Mouse (Mus musculus): ENCODE data around the gene Capn9. TPM values are rescaled to one million over a fixed set of nuclear protein-coding genes. Genes with fewer than 3 reads are reported as not detected.

The Capn9 gene
- under 1 TPM; 0.23 to 0.59 TPM for total RNA-seq (2021)
- long read RNA-seq, experiment 1, partial matches to known transcripts, result 1 of 2 reads
- long read RNA-seq, experiment 1, other reads (novel, unspliced or antisense), result 1 of 2 reads
- long read RNA-seq, experiment 2, result 0 reads

DNA sequence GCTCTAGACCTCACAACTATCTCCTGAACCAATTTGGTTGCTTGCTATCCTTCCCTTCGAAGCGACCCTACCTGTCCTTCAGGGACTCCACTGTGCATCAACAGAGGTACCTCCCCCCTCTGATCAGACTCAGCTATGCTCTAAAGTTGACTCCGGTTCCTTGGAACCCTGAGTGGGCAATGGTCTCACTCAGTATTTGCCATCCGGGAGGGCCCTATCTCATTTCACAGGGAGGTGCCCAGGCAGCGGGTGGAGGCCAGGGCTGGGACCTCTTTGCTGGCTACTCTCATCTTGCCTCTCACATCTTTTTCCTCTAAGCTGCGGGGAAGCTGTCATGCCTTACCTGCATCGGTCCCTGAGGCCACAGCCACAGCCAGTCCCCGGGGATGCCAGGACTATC lies at the start of gene Capn9:
Gene Capn9, plus strand, starts transcription at position 301 of the 400 bp plus-strand sequence.
- no peak for DNase-seq (ENCODE audit: low spot score in 2 of 2)

DNA sequence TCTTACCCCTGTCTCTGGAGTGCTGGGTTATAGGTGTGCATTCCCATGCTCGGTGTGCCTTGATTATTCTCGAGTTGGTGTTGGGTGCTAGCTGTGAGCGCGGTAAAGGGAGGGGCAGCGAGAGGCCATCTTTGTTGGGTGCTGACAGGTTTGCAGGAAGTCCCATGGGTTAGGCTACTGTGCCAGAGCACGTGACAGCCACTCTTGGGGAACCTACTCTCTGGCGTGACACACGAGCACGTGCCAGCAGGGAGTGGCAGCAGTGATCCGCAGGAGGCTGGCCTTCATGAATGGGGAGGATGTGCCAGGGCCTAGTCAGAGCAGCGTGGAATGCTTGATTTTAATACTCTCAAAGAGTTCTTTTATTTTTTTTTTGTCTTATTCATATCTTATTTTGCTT lies 49.6 kb upstream of the Capn9 start:
- no peak for DNase-seq (ENCODE audit: low spot score in 2 of 2)

DNA sequence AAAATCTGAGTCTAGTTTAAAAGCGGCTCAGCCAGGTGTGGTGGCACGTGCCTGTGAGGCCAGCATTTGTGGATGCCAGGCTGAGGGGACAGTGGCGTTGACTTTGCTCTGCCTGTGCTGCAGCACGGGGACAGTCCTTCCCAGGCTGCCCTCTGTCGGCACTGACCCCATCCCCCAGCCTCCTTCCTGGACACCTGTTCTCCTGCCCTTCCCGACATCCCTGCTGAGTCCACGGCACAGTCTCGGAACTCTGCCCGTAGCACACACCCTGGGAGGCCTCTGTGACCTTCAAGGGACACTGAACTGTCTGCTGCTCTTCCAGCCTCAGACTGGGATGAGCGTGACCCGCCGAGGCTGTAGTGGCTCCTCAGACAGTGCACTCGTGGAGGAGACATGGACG lies 45.8 kb upstream of the Capn9 start:
- no peak for DNase-seq (ENCODE audit: low spot score in 2 of 2)

DNA sequence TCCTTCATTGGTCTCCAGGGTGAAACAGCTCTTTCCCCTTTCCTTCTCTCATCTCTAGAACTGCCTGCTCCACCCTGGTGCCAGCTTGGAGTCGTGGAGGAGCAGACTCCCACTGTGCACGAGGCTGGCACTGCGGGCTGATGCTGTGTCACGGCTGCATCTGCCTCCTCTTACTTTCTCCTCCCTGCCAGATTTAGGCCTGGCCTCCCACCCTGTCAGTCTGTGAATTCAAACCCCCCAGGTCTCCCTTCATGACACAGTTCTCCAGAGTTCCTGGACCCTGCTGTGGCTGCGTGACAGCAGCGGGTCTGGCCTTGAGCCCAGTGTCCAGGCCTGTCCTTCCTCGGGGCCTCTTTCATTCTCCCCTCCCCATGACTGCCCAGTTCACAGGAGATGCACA lies 45.4 kb upstream of the Capn9 start:
- no peak for DNase-seq (ENCODE audit: low spot score in 2 of 2)

- DNase-seq (ENCODE audit: low spot score in 2 of 2), result no peak
Observed at GRCm38 (mm10) chr8:124530996-124531395, 44.9 kb upstream of the Capn9 start.

DNA sequence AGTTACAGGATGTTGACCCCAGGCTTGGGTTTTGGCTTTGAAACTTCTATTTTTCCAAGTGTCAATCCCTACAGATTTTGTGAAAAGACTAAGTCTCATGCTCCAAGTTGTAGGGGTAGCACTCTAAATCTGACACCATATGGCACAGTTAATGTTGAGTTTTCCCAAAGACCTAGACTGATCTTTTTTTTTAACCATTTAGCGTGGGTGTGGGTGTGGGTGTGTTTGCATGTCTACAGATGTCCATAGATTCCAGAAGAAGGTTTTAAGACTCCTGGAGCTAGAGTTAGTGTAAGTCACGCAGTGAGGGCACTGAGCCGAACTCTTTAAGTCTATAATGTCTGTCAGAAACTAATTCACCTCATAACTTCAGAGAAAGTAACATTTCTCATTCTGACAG lies 43.3 kb upstream of the Capn9 start:
- DNase-seq (ENCODE audit: low spot score in 2 of 2), result no peak

DNA sequence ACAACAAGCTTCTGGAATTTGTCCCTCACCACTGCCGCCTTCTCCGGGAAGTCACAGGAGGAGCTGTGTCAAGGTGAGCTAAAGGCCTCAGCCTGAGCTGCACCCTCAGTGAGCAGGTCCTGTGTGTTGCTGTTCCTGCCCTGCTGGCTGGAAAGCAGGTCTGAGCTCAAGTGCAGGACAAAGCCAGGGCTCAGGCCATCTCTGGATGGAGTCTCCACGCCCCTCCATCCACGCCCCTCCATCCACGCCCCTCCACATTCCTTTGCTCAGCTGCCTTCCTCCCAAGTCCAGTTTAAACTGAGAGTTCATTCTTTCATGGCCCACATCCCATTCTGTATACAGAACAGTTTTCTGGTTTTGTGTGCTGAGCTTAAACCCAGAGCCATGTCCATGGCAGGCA lies 40.5 kb upstream of the Capn9 start:
- no peak for DNase-seq (ENCODE audit: low spot score in 2 of 2)

- DNase-seq (ENCODE audit: low spot score in 2 of 2), result no peak
Observed at GRCm38 (mm10) chr8:124540906-124541305, 35.0 kb upstream of the Capn9 start.

GRCm38 (mm10) chr8:124542001-124542400 lies 33.9 kb upstream of the Capn9 start:
- DNase-seq (ENCODE audit: low spot score in 2 of 2), result no peak

DNA sequence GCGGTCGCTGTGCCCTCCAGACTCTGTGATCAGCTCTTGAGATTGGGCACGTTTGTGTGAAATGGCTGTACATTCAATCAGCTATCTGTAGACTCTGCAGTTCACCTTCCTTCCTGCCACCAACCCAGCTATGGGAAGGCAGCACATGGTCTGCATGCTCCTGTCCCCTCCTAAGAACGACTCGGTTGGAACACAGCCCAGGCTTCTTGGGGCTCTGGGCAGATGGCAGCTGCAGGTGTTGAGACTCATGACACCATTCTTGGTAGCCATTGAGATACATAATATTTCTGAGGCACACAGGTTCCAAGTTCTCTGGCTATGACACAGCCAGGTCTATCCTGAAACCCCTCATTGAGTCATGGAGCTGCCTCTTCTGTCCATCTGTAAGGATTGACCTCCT lies 32.6 kb upstream of the Capn9 start:
- DNase-seq (ENCODE audit: low spot score in 2 of 2), result no peak

DNA sequence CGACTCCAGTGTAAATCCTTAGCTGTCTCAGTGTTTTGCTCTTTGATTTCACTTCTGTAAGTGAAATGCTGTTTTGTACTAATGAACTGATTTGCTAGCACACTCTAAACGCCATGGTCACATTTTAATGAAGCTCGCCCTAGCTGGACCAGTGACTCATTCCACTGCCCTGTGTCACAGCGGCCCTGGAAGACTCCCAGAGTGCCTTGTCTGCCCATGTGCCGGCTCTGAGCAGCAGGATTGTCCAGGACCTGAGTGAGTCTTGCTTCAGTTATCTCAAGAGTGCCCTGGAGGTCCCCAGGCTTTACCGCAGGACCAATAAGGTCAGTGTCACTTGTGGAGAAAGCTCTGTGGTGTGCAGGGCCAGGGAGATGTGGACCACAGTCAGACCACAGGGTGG lies 29.5 kb upstream of the Capn9 start:
- DNase-seq (ENCODE audit: low spot score in 2 of 2), result no peak

- DNase-seq (ENCODE audit: low spot score in 2 of 2), result no peak
Observed at GRCm38 (mm10) chr8:124546815-124547214, 29.1 kb upstream of the Capn9 start.

- DNase-seq (ENCODE audit: low spot score in 2 of 2), result no peak
Observed at GRCm38 (mm10) chr8:124547269-124547668, 28.6 kb upstream of the Capn9 start.

DNA sequence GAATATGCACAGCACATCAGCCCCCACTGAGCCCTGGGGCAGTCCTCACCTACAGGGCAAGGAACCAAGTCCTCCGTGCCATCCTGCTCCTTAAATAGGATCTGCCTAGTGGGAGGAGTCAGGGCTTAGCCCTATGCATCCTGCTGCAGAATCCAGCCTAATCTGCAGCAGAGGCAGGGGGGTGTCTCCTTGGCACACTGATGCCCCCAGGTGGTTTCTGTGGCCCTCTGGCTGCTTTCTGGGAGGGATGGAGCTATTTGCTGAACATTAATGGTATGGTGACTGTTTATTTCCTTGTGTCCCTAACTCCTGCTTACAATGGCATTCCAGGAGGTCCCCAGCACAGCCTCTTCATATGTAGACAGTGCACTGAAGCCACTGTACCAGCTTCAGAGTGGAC lies 27.7 kb upstream of the Capn9 start:
- no peak for DNase-seq (ENCODE audit: low spot score in 2 of 2)

DNA sequence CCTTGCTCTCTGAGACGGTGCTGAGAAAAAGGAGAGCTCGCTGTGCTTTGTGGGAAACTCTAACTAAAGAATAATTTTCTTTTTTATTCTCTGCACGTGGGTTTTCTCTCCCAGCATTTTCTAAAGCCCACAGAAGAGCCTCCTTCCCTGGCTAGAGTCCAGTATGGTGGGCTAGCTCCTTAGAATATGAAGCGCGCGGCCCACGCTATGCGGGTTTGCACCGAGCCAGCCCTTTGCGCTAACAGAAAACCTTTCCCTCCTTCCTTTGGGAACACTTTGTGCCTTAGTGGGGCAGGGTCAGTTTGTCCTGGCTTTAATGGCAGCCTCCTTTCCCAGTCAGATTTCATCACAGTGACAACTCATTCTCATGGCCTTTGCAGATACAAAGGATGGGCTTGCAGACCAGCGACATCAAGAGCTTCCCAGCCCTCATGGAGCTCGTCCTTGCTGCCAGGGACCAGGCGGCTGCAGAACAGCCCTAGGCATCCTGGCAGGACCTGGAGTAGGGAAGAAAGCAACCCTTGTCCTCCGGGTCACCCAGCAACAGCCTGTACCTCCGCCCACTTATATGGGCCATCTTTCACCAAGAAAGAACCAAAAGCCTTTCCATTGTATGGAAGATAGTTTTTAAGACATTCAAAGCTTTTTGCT lies 24.8 kb upstream of the Capn9 start:
- no peak for DNase-seq (ENCODE audit: low spot score in 2 of 2)

DNA sequence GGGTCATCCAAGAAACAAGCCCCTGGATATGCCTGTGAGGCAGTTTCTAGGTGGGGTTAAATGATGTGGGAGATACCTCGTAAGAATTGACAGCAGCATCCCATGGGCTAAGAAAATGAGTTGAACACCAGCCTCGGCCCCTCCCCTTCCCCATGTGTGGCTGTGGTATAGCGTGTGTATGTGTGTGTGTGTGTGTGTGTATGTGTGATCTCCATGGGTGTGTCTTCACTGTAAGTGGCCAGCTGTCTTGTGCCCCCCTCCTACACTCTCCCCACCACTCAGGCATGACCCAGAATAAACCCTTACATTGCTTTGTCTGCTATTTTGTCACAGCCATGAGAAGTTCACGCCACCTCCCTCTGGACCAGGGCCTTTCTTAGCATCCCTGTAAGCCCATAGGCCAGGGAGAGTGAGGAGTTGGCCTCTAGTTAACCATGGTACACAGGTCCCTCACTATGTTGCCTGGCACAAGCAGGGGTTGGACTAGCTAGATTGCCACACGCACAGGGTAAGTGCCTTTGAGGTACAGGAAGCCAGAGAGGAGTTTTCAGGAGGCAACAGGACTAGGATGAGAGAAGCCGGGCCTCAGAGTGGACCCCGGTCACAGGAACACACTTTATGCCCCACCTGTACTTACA lies 20.7 kb upstream of the Capn9 start:
- no peak for DNase-seq (ENCODE audit: low spot score in 2 of 2)

DNA sequence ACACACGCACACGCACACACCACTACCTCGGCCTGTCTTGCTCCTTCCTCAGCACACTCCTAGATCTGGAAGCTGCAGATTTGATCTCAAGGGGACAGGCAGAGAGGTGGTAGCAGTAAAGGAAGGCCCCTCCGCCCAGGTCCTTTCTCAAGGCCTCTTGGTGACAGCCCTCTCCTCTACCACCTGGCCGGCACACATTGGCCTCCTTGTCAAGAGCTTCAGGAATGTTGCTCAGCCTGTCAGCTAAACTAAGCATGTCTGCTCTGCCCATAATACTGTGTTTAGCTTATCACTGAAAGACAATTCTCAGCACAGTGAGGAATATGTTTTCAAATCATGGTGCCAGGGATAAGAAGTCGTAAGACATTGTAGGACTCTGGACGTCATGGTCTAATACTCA lies 19.7 kb upstream of the Capn9 start:
- DNase-seq (ENCODE audit: low spot score in 2 of 2), result no peak

DNA sequence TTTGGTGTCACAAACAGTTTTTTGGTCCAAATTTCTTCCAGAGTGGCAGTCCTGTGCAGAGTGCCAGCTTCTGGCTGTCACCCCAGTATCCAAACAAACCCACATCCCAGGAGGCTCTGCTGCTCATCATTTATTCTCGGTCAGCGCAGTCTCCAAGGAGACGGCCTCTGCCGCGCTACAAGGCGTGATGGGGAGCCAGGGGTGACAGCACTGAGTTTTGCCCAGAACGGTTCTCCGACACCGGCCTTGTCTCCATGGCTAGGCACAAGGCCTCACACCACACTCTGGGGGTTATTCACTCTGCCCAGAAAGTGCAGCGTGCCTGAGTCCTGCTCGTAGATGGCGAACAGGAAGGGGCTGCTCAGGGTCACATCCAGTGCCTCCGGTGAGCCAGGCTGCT lies 19.3 kb upstream of the Capn9 start:
- DNase-seq (ENCODE audit: low spot score in 2 of 2), result no peak

- no peak for DNase-seq (ENCODE audit: low spot score in 2 of 2)
Observed at GRCm38 (mm10) chr8:124557476-124557875, 18.4 kb upstream of the Capn9 start.

GRCm38 (mm10) chr8:124567126-124567525 lies 8.8 kb upstream of the Capn9 start:
- no peak for DNase-seq (ENCODE audit: low spot score in 2 of 2)

GRCm38 (mm10) chr8:124567584-124567983 lies 8.3 kb upstream of the Capn9 start:
- DNase-seq (ENCODE audit: low spot score in 2 of 2), result no peak

- no peak for DNase-seq (ENCODE audit: low spot score in 2 of 2)
Observed at GRCm38 (mm10) chr8:124569100-124569499, 6.8 kb upstream of the Capn9 start.

GRCm38 (mm10) chr8:124569593-124569992 lies 6.3 kb upstream of the Capn9 start, which contains the start of gene Agt:
TSS of gene Agt (minus strand) at chr8:124569706.
- no peak for DNase-seq (ENCODE audit: low spot score in 2 of 2)
